Mouse (Mus musculus) right cerebral cortex, postnatal 4 days (tissue): ENCODE measurements around the gene Ugt1a8.

ENCODE experiments used
- DNase-seq: peaks from one replicate; pipeline ENCODE4 v3.0.0-alpha.2; 2022

Ugt1a8 gene

DNA sequence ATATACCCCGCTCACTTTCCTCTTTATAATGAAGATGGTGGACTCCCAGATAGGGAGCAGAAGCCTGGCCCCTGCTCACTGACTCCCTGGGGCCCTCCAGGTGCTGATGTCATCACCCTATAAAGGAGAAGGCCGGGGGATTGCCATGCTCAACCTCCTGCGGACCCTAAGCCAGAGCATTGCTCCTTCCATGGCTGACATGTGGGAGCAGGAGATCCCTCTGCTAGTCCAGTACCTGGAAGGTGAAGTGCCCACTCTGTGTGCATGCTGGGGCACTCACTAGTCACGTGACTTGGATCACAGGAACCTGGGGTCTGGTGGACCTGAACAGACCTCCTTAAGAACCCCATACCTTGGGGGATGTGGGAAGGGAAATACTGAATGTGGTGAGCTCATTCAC is 153.0 kb downstream of the Ugt1a8 start:
- DNase-seq: no peak

GRCm38 (mm10) chr1:88243861-88244260 is 156.2 kb downstream of the Ugt1a8 start:
- DNase-seq: no peak

DNA sequence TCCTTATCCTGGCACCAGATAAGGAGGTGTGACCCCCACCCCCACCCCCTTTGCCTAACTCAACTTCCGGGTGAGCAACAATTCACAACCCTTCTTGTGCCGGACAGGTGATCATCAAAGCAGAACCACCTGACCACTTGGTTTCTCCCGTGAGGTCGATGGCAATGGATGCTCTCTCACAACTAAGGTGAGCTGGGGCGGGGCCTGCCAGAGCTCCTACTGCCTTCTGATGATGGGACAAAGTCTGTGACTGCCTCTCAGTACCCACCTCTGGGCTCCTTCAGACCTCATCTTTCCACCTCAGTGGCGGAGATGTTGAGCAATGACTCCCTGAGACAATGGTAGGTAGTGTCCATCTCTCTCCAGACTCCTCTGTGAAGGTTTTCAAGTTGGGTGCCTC is 158.3 kb downstream of the Ugt1a8 start:
- no peak for DNase-seq

DNA sequence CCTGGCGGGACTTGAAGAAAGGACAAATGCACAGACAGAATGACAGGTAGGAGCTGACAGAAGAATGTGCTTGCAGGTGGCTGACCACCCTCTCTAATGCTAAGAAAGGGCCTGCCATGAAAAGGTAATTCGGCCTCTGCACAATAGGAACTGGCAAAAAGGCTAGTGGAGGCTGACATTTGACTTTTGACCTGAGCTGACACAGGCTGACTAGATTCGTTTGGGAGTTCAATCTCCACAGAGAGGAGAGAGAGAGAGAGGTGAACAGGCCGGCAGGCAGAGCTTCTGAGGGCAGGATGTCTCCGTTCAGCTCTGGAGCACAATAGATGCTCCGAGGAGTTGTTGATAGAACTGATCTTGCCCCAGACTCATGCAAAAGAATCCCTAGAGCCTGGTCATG is 158.8 kb downstream of the Ugt1a8 start:
- no peak for DNase-seq

GRCm38 (mm10) chr1:88247660-88248059 is 160.0 kb downstream of the Ugt1a8 start:
- no peak for DNase-seq

DNA sequence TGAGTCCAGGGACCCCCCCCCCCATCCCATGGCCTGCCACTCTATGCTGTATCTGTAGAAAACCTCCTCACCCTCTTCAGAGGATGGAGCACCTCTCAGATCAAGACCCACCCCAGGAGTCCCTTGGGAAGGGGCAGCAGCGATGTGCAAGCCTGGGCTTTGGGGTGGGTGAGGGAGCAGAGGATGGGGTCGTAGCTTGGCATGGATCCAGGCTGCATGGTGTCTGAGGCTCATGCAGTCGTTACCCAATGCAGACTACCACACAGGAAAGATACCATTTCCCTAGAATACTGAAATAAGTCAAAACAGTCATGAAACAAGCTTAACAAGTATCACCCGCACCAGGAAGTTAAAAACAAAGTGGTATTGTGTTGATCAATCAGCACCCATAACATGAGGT is 161.0 kb downstream of the Ugt1a8 start:
- no peak for DNase-seq

DNA sequence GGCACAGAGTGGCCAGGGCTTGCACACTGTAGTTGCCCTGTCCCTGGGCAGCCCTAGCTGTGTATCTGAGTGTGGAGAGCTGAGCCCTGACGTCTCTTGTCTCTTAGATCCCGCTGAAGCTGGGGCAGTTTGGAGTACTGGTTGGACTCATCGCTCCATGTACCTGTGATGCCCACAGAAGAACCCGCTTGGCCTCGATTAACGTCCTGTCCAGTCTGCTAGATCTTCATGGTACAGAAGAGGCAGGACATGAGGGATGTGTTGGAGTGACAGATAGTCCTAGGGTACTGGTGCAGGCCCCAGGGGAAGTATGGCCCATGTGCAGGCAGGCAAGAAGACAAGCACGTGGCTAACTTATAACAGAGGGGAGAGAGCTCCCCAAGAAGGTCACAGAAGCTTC is 162.0 kb downstream of the Ugt1a8 start:
- DNase-seq: no peak

- no peak for DNase-seq
These were observed 162.4 kb downstream of the Ugt1a8 start for GRCm38 (mm10) chr1:88250023-88250422.

DNA sequence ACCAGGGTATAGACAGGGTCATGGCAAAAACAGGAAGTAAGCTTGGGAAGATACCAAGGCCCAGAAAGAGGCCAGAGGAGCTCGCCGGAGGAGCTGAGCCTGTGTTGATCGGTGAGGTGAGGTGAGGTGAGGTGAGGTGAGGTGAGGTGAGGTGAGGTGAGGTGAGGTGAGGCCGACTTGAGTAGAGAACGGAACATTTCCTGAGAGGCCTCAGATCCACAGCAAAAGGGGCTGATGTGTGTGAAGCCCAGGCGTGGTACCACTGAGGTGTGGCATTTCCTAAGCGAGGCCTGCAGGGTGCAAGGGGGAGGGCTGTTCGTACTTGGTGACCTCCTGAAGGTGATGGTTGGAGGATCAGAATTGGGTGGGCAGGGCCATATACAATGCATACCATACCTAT is 165.5 kb downstream of the Ugt1a8 start:
- no peak for DNase-seq

DNA sequence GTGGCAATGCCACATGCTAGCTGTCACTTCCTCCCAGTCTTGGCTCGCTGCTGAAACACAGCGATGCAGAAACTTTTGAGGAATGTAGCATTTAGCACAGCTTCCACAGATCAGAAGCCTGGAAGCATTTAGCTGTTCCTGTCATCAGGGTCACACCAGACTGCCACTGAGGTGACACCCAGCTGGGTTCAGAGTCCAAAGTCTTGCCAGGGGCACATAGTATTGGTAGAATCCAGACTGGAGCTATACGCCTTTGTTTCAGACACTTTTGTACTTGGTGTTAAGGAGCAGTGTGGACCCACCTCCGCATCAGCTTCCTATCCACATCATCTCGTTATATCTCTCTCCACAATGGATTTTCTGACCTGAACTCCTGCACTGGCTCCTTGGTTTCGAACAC is 165.9 kb downstream of the Ugt1a8 start:
- no peak for DNase-seq

GRCm38 (mm10) chr1:88254793-88255465 is 167.3 kb downstream of the Ugt1a8 start:
- DNase-seq: no peak

GRCm38 (mm10) chr1:88255466-88255857 is 167.8 kb downstream of the Ugt1a8 start:
- DNase-seq: no peak

- no peak for DNase-seq
These were observed 168.6 kb downstream of the Ugt1a8 start for GRCm38 (mm10) chr1:88255989-88256754.

DNA sequence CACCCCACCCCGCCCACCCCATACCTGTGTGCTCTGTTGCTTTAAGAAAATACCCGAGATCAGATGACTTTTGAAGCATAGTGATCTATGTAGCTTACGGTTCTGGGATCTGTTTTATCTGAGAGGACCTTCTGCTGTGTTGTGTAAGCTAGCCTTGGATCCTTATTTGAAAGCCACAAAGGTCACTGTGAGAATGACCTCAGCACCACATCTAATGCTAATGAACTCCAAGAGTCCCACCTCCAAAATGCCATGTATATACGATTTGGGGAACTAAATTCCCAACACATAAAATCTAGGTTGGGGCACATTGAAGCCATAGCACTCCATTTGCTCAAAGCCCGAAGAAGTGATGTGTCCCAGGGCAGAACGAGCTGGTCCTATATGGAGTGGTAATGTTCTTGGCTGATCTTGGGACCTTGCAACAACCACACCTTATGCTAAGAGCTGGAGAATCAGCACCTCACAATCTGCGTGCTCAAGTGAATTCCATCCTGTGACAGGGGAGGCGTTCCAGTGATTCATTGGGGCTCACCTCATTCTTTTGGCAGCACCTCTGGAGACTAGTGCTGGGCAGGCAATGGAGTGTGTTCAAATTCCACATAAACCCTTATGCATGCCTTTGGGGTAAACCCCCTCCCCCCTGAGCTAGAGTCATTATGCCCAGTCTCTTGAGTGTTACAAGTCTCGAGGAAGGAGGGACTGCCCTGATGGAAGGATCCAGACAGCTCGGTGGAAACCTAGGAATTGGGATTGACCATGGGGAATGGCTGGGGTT is 169.5 kb downstream of the Ugt1a8 start:
- no peak for DNase-seq

DNA sequence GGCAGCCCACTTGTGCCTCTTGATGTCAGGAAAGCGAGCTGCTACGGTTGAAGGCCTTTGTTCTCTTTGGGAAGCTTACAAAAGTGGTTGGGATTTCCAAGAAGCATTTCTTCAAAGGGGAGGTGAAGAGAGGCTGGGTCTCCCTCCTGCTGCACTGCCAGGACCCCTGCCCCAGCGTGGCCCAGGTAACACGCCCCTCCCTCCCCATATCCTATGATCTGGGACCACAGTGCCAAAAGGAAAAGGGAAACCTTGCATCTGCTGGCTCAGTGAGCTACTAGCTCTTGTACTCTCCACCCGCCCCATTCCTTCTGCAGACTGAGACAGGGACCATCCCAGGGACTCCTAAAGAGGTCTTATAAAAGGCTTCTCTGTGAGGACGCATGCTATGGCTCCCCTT is 170.1 kb downstream of the Ugt1a8 start:
- no peak for DNase-seq

GRCm38 (mm10) chr1:88258361-88258760 is 170.7 kb downstream of the Ugt1a8 start:
- no peak for DNase-seq

GRCm38 (mm10) chr1:88258881-88259642 is 171.4 kb downstream of the Ugt1a8 start:
- no peak for DNase-seq

- no peak for DNase-seq
These were observed 172.0 kb downstream of the Ugt1a8 start for GRCm38 (mm10) chr1:88259643-88260024.

- peak; percentile 60 for DNase-seq
These were observed 172.5 kb downstream of the Ugt1a8 start for GRCm38 (mm10) chr1:88260114-88260513.

DNA sequence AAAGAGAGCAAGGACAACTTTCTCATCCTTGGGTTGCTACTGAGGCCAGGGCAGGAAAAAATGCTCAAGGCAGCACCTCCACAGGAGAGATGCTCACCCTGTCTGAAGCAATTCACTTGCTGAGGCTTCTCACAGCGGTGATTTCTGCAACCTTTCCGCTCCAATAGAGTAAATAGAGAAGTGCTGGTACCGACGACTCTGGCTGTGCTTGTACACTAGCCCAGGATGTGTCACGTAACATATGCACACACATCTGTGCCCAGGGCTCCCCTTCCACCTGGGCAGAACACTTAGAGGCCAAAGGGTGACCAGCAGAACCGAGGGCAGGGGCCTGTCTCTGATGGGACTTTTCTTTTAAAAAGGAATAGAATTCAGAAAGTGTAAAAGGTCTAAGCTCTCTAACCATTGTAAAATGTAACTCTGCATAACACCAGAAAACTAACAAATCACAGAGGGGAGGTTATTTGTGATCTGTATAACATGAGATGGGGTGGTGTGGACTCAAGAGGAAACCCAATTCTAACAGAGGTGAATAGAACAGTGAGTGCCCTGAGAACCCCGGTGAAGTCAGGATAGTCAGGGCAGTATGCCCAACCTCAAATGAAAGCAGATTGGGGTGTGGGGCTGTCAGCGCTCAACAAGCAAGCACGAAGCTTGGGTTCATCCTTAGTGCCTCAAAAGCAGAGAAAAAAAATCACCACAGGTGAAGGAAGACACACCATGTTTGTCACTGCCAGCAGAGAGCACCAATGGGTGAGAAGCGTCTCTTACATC is 173.2 kb downstream of the Ugt1a8 start:
- no peak for DNase-seq

- DNase-seq: no peak
These were observed 174.1 kb downstream of the Ugt1a8 start for GRCm38 (mm10) chr1:88261706-88262105.

- no peak for DNase-seq
These were observed 174.6 kb downstream of the Ugt1a8 start for GRCm38 (mm10) chr1:88262255-88262654.
